Mouse (Mus musculus): ENCODE measurements around the gene Yars.
A peak's percentile ranks its signal among the peaks of the same experiment; 100 is the strongest.

Gene Yars

DNA sequence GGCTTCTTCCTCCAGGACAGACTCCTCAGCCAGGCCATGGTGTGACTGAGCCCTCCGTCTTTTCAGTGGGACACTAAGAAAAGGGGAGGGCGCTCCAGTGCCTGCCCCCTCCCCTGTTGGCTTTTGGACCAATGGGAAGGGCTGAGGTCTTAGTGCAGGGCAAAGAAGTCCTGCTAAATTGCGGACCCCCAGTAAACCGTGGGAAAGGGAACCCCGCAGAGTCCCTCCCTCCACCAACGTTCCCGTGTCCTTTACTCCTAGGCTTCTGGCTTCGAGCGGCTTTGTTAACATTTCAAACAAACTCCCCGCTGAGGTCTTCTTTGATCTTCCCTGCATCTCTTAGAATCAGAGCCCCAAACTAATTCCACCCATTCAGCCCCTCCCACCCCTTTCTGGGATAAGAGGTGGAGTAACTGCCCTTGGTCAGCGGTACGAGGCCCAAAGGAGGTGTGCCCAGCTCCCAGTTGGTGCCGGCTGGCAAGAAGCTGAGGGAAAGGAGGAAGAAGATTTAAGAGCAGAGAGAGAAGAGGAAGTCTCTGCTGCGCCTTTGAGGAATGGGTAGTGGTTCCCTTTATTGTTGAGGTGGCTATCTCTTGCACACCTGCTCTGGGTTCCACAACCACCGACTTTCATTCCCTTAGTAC lies 62.0 kb downstream of the Yars start:
- DNase-seq (ENCODE audit: low read depth, low spot score): peak; percentile 56

DNA sequence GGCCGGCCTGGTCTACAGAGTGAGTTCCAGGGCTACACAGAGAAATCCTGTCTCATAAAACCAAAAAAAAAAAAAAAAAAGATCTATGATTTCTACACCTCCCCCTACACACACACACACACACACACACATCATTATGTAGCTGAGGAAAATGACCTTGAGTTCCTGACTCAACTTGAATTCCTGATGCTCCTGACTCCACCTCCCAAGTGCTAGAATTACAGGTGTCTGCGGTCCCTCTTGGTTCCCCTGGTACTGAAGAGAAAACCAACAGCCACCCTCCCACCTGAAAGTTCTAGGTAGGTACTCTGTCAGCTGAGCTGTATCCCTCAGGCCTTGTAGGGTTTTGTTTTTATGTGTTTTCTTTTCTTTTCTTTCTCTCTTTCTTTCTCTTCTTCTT lies 62.9 kb downstream of the Yars start:
- no peak for DNase-seq (ENCODE audit: low read depth, low spot score)

DNA sequence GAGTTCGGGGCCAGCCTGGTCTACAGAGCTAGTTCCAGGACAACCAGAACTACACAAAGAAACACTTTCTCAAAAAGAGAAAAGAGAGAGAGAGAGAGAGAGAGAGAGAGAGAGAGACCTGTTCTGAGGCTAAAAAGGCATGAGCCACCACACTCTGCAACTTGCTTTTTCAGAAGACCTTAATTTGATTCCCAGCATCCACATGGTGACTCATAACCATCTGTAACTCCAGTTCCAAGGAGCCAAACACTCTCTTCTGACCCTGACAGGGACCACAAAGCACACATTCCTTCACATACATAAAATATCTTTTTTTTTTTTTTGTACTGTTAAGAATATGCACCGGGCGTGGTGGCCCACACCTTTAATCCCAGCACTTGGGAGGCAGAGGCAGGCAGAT lies 65.0 kb downstream of the Yars start:
- DNase-seq (ENCODE audit: low read depth, low spot score): no peak

GRCm38 (mm10) chr4:129256450-129257380 lies 67.2 kb downstream of the Yars start:
- DNase-seq (ENCODE audit: low read depth, low spot score): peak; percentile 59

DNA sequence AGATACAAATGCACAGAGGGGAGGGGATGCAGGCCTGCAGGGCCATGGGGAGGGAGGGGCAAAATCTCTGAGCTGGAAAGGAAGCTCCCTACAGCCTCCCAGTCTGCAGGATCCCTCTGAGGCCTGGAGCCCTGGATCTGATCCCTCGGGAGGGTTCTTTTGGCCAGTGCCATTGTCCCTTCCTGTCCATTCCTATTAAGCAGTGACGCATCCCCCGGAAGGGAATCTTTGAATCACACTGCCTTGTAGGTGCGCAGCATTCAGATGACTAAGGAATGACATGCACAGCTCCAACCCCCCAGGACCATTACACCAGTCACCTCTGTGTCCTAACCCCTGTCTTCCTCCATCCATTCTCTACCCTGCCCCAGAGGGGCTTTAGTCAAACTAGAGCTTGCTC lies 69.5 kb downstream of the Yars start:
- DNase-seq (ENCODE audit: low read depth, low spot score): no peak

- DNase-seq (ENCODE audit: low read depth, low spot score): no peak
Measured at GRCm38 (mm10) chr4:129260678-129261077, 71.1 kb downstream of the Yars start.

- DNase-seq (ENCODE audit: low read depth, low spot score): no peak
Measured at GRCm38 (mm10) chr4:129261196-129261595, 71.6 kb downstream of the Yars start, which contains the start of gene C77080. TSS of gene C77080 (minus strand) at chr4:129261404.

DNA sequence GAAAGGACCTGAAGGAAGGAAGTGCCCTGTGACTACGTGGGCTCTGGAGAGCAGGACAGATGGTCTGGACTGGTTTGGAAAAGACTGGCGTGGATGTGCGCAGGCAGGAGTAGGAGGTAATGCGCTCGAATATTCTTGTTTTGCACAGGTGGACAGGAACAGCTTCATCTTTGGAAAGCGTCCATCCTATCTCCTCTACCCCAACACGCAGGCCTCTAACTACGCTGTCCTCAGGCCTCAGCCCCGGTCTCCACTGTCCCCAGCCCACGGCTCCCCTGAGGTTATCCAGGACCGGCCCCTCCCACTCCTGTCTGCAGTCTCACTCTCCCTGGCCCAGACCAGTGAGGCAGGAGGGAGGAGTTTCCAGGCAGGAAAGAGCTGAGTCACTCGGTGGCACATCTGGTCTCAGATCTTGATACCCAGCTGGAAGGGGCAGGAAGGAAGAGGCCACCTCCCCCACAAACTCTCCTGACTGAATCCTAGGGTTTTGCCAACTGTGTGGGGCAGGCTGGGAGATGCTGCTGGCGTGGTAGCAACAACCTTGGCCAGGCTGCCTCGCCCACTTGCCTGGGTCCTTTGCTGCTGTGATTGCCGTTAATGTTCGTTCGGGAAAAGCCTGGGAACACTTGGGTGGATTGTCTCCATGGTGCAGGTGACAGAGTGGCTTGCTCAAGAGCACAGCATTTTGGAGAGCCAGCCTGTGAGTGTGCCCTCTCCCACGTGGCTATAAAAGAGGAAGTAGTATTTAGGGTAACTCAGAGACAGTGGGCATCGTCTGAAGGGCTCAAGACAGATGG lies 73.9 kb downstream of the Yars start:
- peak; percentile 70 for DNase-seq (ENCODE audit: low read depth, low spot score)

- no peak for DNase-seq (ENCODE audit: low read depth, low spot score)
Measured at GRCm38 (mm10) chr4:129266191-129266590, 76.6 kb downstream of the Yars start.

- no peak for DNase-seq (ENCODE audit: low read depth, low spot score)
Measured at GRCm38 (mm10) chr4:129266821-129267220, 77.3 kb downstream of the Yars start.

- DNase-seq (ENCODE audit: low read depth, low spot score): no peak
Measured at GRCm38 (mm10) chr4:129268698-129269097, 79.1 kb downstream of the Yars start.

All from mesoderm, embryonic 11.5 days (tissue).